Mouse (Mus musculus) C2C12 (cell line): ENCODE data around the gene Macc1. TPM values are rescaled to one million over a fixed set of nuclear protein-coding genes. Genes with fewer than 3 reads are reported as not detected.

Experiments
- H3K27me3 ChIP-seq: one replicate; pipeline ENCODE4 v1.6.1; 2011; ENCODE audit not compliant: control insufficient read depth, insufficient read depth, insufficient read length
- H3K36me3 ChIP-seq: one replicate; pipeline ENCODE4 v1.6.1; 2011; ENCODE audit not compliant: control insufficient read depth, insufficient read depth
- H3K4me3 ChIP-seq: one replicate; pipeline ENCODE4 v1.5.1; 2011; ENCODE audit warnings: mild to moderate bottlenecking, control low read depth; ENCODE audit not compliant: poor library complexity, insufficient read depth, severe bottlenecking
- H3K79me2 ChIP-seq: one replicate; pipeline ENCODE4 v1.6.1; 2011; ENCODE audit not compliant: control insufficient read depth, insufficient read depth
- H3K79me3 ChIP-seq: one replicate; pipeline ENCODE4 v1.6.1; 2011; ENCODE audit warnings: low read depth, control low read depth
- H3ac ChIP-seq: one replicate; pipeline ENCODE3; 2011; ENCODE audit warnings: low read depth; ENCODE audit not compliant: control insufficient read depth, insufficient read length
- CEBPB ChIP-seq: IDR thresholded peaks from one replicate; pipeline ENCODE4 v1.6.1; 2011; ENCODE audit warnings: low read depth, mild to moderate bottlenecking, control low read depth, moderate library complexity
- CTCF ChIP-seq: IDR thresholded peaks from one replicate; pipeline ENCODE4 v1.5.1; 2011; ENCODE audit not compliant: control insufficient read depth, insufficient read depth, insufficient read length
- FOSL1 ChIP-seq: IDR thresholded peaks from one replicate; pipeline ENCODE4 v1.8.0; 2011; ENCODE audit warnings: mild to moderate bottlenecking, low read length; ENCODE audit not compliant: poor library complexity, insufficient read depth, severe bottlenecking
- MAX ChIP-seq: IDR thresholded peaks from one replicate; pipeline ENCODE4 v1.6.1; 2011; ENCODE audit warnings: mild to moderate bottlenecking, control low read depth
- MYOD1 ChIP-seq: IDR thresholded peaks from one replicate; pipeline ENCODE4 v1.6.1; 2011; ENCODE audit warnings: low read depth; ENCODE audit not compliant: control insufficient read depth, insufficient read length
- MYOG ChIP-seq: IDR thresholded peaks from one replicate; pipeline ENCODE4 v1.6.1; 2011; ENCODE audit not compliant: control insufficient read depth, insufficient read length; ENCODE audit errors: extremely low read depth
- USF1 ChIP-seq: IDR thresholded peaks from one replicate; pipeline ENCODE4 v1.6.1; 2011; ENCODE audit warnings: low read depth, mild to moderate bottlenecking, control low read depth, moderate library complexity
- long read RNA-seq, 2 experiments: library from polyadenylated mRNA; unstranded; transcript quantifications; one replicate each; pipeline ENCODE4 v2.0.0; 2019 to 2020
- polyA plus RNA-seq: library from polyadenylated mRNA; unstranded; fragments of >200 nt; fragmentation: generic; extraction: Trizol; gene quantifications from one replicate; pipeline ENCODE4 v1.2.1, GENCODE M21; 2012; ENCODE audit warnings: missing spikeins

The Macc1 gene
- 0.39 TPM for polyA plus RNA-seq
- long read RNA-seq, experiment 1 = 0 reads
- long read RNA-seq, experiment 2, partial matches to known transcripts = 0 of 1 reads
- long read RNA-seq, experiment 2, other reads (novel, unspliced or antisense) = 1 of 1 reads

DNA sequence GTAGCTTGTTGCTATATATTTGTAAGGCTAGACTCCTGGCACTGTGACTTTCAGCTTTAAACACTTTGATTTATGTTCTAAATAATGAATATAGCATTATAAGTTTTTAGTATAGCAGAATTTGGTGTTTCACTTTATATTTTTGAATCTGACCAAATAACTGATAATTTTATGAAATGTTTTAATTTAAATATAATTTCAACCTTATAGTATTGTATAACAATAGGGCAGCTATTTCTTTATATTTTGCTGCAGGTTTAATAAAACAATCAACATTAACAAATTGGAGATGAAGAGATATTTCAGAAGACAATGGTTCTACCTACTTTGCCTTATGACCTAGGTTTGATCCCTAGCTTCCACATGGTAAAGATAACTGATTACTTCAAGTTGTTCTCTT lies at the start of gene Macc1:
Macc1 (plus strand) TSS at position 301 of the 400 bp plus-strand sequence.
- Histone ChIP-seq H3K36me3 (no peaks in the 10 kb centered on the region), H3K27me3 (no peaks in the 10 kb centered on the region), H3K79me3 (no peaks in the 10 kb centered on the region), H3ac (no peak within 1 kb of the TSS), H3K4me3 (no peak within 1 kb of the TSS), H3K79me2 (no peaks in the 10 kb centered on the region)
- TF ChIP-seq MYOG = no peak
- no peak for TF ChIP-seq MYOD1
- no peak for TF ChIP-seq CEBPB
- no peak for TF ChIP-seq MAX
- no peak for TF ChIP-seq FOSL1
- no peak for TF ChIP-seq CTCF
- no peak for TF ChIP-seq USF1

DNA sequence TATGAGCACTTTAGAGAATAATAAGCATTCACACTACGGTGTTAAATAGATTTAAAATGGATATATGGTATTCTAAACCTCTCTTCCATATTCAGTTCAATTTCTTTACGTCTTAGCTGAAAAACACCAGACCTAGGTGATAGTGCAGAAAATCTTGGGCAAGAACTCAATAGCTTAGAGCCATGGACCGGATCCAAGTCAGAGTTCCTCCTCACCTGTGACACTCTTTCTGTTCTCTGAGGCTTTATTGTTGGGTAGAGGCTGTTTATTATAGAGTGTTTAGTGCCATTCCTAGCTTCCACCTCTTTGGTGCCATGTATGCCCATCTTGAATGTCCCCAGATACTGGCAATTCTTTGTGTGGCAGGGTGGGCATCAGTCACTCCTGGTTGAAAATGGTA lies 49.6 kb upstream of the Macc1 start:
- Histone ChIP-seq H3K79me2 (no peaks in the 10 kb centered on the region), H3K4me3 (no peak overlapping the region), H3ac (no peak overlapping the region), H3K79me3 (no peaks in the 10 kb centered on the region), H3K36me3 (no peaks in the 10 kb centered on the region), H3K27me3 (no peaks in the 10 kb centered on the region)
- TF ChIP-seq MAX = no peak
- no peak for TF ChIP-seq CTCF
- no peak for TF ChIP-seq MYOD1
- no peak for TF ChIP-seq MYOG
- no peak for TF ChIP-seq FOSL1
- no peak for TF ChIP-seq USF1
- TF ChIP-seq CEBPB = no peak

DNA sequence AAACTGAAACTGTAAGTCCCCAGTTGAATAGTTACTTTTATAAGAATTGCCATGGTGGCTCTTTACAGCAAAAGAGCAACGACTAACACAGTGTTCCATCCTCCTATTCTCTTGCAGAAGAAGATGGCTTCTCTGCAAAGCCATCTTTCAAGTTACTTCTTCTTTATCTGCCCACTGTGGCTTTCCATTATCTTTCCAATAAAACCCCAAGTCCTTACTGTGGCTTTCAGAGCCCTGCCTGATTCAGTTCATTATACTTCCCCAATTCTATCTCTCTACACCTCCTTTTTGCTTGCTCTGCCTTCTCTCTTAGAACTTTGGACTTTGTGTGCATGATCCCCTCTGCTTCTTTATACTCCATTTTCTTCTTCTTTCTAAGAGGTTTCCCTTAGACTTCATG lies 45.3 kb upstream of the Macc1 start:
- no peaks in the 10 kb centered on the region for H3K27me3 ChIP-seq
- H3K4me3 ChIP-seq = no peak overlapping the region
- H3K79me3 ChIP-seq = no peaks in the 10 kb centered on the region
- no peaks in the 10 kb centered on the region for H3K36me3 ChIP-seq
- TF ChIP-seq USF1 (no peak), MYOD1 (no peak), FOSL1 (no peak), CEBPB (no peak), CTCF (no peak), MAX (no peak), MYOG (no peak)
- no peaks in the 10 kb centered on the region for H3K79me2 ChIP-seq
- H3ac ChIP-seq = no peak overlapping the region

DNA sequence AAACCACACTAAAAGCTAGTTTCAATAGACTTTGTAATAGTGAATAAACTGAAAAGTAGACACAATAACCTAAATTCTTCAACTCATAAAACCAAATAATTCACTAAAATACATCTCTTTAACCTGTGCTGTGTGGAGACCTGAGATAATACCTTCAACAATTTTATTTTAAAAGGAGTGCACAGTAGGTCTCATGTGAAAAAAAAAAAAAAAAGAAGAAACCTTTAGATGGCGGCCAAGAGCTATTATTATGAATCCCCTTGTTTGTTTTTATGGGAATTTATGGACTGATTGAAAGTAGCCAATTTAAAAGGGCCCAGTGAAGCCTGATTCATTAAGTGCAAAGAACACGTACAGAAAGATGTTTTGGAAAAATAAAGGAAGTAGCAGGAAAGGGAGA lies 44.0 kb upstream of the Macc1 start:
- Histone ChIP-seq H3K4me3 (no peak overlapping the region), H3K79me2 (no peaks in the 10 kb centered on the region), H3K79me3 (no peaks in the 10 kb centered on the region), H3K27me3 (no peaks in the 10 kb centered on the region), H3K36me3 (no peaks in the 10 kb centered on the region), H3ac (no peak overlapping the region)
- no peak for TF ChIP-seq MYOG
- no peak for TF ChIP-seq MAX
- TF ChIP-seq CEBPB = no peak
- TF ChIP-seq USF1 = no peak
- no peak for TF ChIP-seq FOSL1
- no peak for TF ChIP-seq CTCF

DNA sequence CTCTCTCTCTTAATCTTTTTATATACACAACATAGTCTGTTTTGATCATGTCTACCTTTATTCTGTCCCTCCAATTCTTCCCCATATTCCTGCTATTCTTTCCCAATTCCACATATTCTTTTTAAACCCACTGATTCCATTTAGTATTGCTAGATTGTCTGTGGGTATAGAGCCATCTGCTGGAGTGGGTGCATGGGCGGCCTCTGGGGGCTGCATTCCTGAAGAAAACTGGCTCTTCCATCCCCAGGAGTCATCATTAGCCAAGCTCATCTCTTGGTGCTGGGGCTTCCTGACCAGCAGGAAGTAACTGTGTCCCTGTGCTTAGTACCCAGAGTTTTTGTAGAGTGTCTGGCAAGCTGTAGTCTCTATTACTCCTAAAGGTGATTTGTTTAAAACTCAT lies 42.1 kb upstream of the Macc1 start:
- H3ac ChIP-seq = no peak overlapping the region
- H3K4me3 ChIP-seq = no peak overlapping the region
- no peaks in the 10 kb centered on the region for H3K36me3 ChIP-seq
- TF ChIP-seq FOSL1 = no peak
- TF ChIP-seq MAX = no peak
- TF ChIP-seq USF1 = no peak
- no peak for TF ChIP-seq CTCF
- TF ChIP-seq MYOD1 = no peak
- TF ChIP-seq CEBPB = no peak
- TF ChIP-seq MYOG = no peak
- H3K79me3 ChIP-seq = no peaks in the 10 kb centered on the region
- no peaks in the 10 kb centered on the region for H3K79me2 ChIP-seq
- H3K27me3 ChIP-seq = no peaks in the 10 kb centered on the region

DNA sequence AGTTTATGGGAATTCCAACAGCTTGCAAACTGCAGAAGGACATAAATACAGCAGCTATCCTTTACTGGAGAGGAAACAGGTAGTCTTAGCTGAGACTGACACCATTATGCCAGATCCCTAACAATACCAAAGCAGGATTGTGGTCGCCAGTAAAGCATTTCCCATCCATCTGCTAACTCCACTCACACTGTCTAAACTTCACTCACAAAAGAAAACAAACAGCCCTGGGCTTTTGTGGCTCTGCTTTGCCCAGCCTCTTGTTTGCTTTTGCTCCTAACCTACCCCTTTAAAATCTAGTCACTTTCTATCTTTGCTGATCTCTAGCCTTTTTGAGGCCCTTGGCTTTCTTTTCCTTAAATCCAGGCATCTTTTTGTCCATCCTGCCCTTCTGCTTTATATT lies 40.5 kb upstream of the Macc1 start:
- H3K79me3 ChIP-seq = no peaks in the 10 kb centered on the region
- no peaks in the 10 kb centered on the region for H3K79me2 ChIP-seq
- H3ac ChIP-seq = no peak overlapping the region
- no peak for TF ChIP-seq CEBPB
- no peak for TF ChIP-seq MYOD1
- TF ChIP-seq CTCF = no peak
- TF ChIP-seq USF1 = no peak
- TF ChIP-seq FOSL1 = no peak
- TF ChIP-seq MYOG = no peak
- no peak for TF ChIP-seq MAX
- H3K27me3 ChIP-seq = no peaks in the 10 kb centered on the region
- H3K36me3 ChIP-seq = no peaks in the 10 kb centered on the region
- no peak overlapping the region for H3K4me3 ChIP-seq
